Mouse (Mus musculus): ENCODE results near the gene Nfib. TPM values are rescaled to one million over a fixed set of nuclear protein-coding genes. Genes with fewer than 3 reads are reported as not detected.

Gene Nfib
- polyA plus RNA-seq, 1 experiment from 2014 or later = 31.8 TPM

GRCm38 (mm10) chr4:82304148-82304871, 401.2 kb downstream of the Nfib start:
- H3K9me3 ChIP-seq (ENCODE audit: control insufficient read depth, low read length) = no peaks in the 10 kb centered on the region
- H3K27ac ChIP-seq (replicated peaks; ENCODE audit: low read depth, low read length) = peak overlapping the region; percentile 83
- 20% methylated on average over 17 of the region's 17 CpGs for WGBS
- H3K9ac ChIP-seq (ENCODE audit: low read length) = peak overlapping the region; percentile 24; the same call in 1 of the 2 replicates
- no peaks in the 10 kb centered on the region for H3K27me3 ChIP-seq (ENCODE audit: control insufficient read depth, insufficient read depth, low read length)
- H3K4me1 ChIP-seq (ENCODE audit: control insufficient read depth, insufficient read depth, low read length) = peaks cover 15% of the 10 kb centered on the region
- DNase-seq (ENCODE audit: low spot score) (peak; percentile 67), ATAC-seq (ENCODE audit: insufficient number of reproducible peaks, low FRiP score, low TSS enrichment, low read depth) (peak; percentile 75; the same call in 1 of the 2 replicates)
- H3K36me3 ChIP-seq (ENCODE audit: control insufficient read depth, insufficient read depth, low read length) = no peaks in the 10 kb centered on the region
- no peak overlapping the region for H3K4me3 ChIP-seq (ENCODE audit: low read depth, low read length)
- H3K4me2 ChIP-seq (ENCODE audit: low read depth, severe bottlenecking) = no peak overlapping the region

- Histone ChIP-seq H3K9ac (ENCODE audit: low read length) (no peak overlapping the region), H3K4me3 (ENCODE audit: low read depth, low read length) (no peak overlapping the region), H3K4me2 (ENCODE audit: low read depth, severe bottlenecking) (no peak overlapping the region), H3K4me1 (ENCODE audit: control insufficient read depth, insufficient read depth, low read length) (peaks cover 15% of the 10 kb centered on the region), H3K27ac (replicated peaks; ENCODE audit: low read depth, low read length) (0 out of 2 replicates have a peak overlapping the region, but pooled peaks have one; percentile 83), H3K9me3 (ENCODE audit: control insufficient read depth, low read length) (no peaks in the 10 kb centered on the region), H3K36me3 (ENCODE audit: control insufficient read depth, insufficient read depth, low read length) (no peaks in the 10 kb centered on the region), H3K27me3 (ENCODE audit: control insufficient read depth, insufficient read depth, low read length) (no peaks in the 10 kb centered on the region)
- DNase-seq (ENCODE audit: low spot score) (no peak), ATAC-seq (ENCODE audit: insufficient number of reproducible peaks, low FRiP score, low TSS enrichment, low read depth) (no peak)
- WGBS = 83% methylated on average over 3 of the region's 3 CpGs
These were observed 402.1 kb downstream of the Nfib start for GRCm38 (mm10) chr4:82303362-82303900.

DNA sequence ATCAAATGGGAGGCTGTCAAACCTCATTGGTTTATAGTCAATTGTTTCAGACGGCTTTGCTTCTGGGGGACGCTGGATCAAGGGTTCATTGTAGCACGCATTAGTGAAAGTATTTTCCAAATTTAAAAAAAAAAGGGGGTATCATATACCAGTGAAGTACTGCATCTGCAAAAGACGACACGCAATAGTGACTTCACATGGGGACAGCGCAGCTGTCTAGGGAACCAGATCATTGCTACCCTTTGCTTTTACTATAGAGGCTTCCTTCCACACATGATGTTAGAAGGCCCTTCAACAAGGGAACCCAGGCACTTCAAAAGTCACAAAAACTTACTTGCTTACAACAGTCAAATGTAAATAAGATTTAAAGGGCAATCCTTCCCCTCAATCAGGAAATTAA, 402.6 kb downstream of the Nfib start:
- no peak for ATAC-seq (ENCODE audit: insufficient number of reproducible peaks, low FRiP score, low TSS enrichment, low read depth)
- Histone ChIP-seq H3K9ac (ENCODE audit: low read length) (no peak overlapping the region), H3K27ac (replicated peaks; ENCODE audit: low read depth, low read length) (no peak overlapping the region), H3K4me3 (ENCODE audit: low read depth, low read length) (no peak overlapping the region), H3K9me3 (ENCODE audit: control insufficient read depth, low read length) (no peaks in the 10 kb centered on the region), H3K36me3 (ENCODE audit: control insufficient read depth, insufficient read depth, low read length) (no peaks in the 10 kb centered on the region), H3K27me3 (ENCODE audit: control insufficient read depth, insufficient read depth, low read length) (no peaks in the 10 kb centered on the region), H3K4me1 (ENCODE audit: control insufficient read depth, insufficient read depth, low read length) (peaks cover 15% of the 10 kb centered on the region), H3K4me2 (ENCODE audit: low read depth, severe bottlenecking) (no peak overlapping the region)
- 78% methylated on average over 6 of the region's 6 CpGs for WGBS
- DNase-seq (ENCODE audit: low spot score) = no peak

GRCm38 (mm10) chr4:82298606-82299005, 406.9 kb downstream of the Nfib start:
- no peak for ATAC-seq (ENCODE audit: insufficient number of reproducible peaks, low FRiP score, low TSS enrichment, low read depth)
- Histone ChIP-seq H3K9ac (ENCODE audit: low read length) (no peak overlapping the region), H3K27me3 (ENCODE audit: control insufficient read depth, insufficient read depth, low read length) (no peaks in the 10 kb centered on the region), H3K4me1 (ENCODE audit: control insufficient read depth, insufficient read depth, low read length) (peaks cover 10% of the 10 kb centered on the region), H3K4me2 (ENCODE audit: low read depth, severe bottlenecking) (no peak overlapping the region), H3K4me3 (ENCODE audit: low read depth, low read length) (no peak overlapping the region), H3K27ac (replicated peaks; ENCODE audit: low read depth, low read length) (no peak overlapping the region), H3K9me3 (ENCODE audit: control insufficient read depth, low read length) (no peaks in the 10 kb centered on the region), H3K36me3 (ENCODE audit: control insufficient read depth, insufficient read depth, low read length) (no peaks in the 10 kb centered on the region)
- 90% methylated on average over 1 of the region's 1 CpGs for WGBS
- DNase-seq (ENCODE audit: low spot score) = no peak

- no peak for DNase-seq (ENCODE audit: low spot score)
- Histone ChIP-seq H3K4me1 (ENCODE audit: control insufficient read depth, insufficient read depth, low read length) (peaks cover 3% of the 10 kb centered on the region; the same call in 1 of the 2 replicates), H3K9ac (ENCODE audit: low read length) (no peak overlapping the region), H3K4me2 (ENCODE audit: low read depth, severe bottlenecking) (no peak overlapping the region), H3K27ac (replicated peaks; ENCODE audit: low read depth, low read length) (no peak overlapping the region), H3K9me3 (ENCODE audit: control insufficient read depth, low read length) (no peaks in the 10 kb centered on the region), H3K36me3 (ENCODE audit: control insufficient read depth, insufficient read depth, low read length) (no peaks in the 10 kb centered on the region), H3K4me3 (ENCODE audit: low read depth, low read length) (no peak overlapping the region), H3K27me3 (ENCODE audit: control insufficient read depth, insufficient read depth, low read length) (no peaks in the 10 kb centered on the region)
- 90% methylated on average over 2 of the region's 2 CpGs for WGBS
- no peak for ATAC-seq (ENCODE audit: insufficient number of reproducible peaks, low FRiP score, low TSS enrichment, low read depth)
These were observed 408.0 kb downstream of the Nfib start for GRCm38 (mm10) chr4:82297562-82297961.

- Histone ChIP-seq H3K9me3 (ENCODE audit: control insufficient read depth, low read length) (no peaks in the 10 kb centered on the region), H3K27ac (replicated peaks; ENCODE audit: low read depth, low read length) (no peak overlapping the region), H3K9ac (ENCODE audit: low read length) (no peak overlapping the region), H3K4me1 (ENCODE audit: control insufficient read depth, insufficient read depth, low read length) (peaks cover 7% of the 10 kb centered on the region; the same call in 1 of the 2 replicates), H3K36me3 (ENCODE audit: control insufficient read depth, insufficient read depth, low read length) (no peaks in the 10 kb centered on the region), H3K4me2 (ENCODE audit: low read depth, severe bottlenecking) (no peak overlapping the region), H3K4me3 (ENCODE audit: low read depth, low read length) (no peak overlapping the region), H3K27me3 (ENCODE audit: control insufficient read depth, insufficient read depth, low read length) (no peaks in the 10 kb centered on the region)
- 55% methylated on average over 1 of the region's 1 CpGs for WGBS
- ATAC-seq (ENCODE audit: insufficient number of reproducible peaks, low FRiP score, low TSS enrichment, low read depth) = no peak
- DNase-seq (ENCODE audit: low spot score) = no peak
These were observed 411.5 kb downstream of the Nfib start for GRCm38 (mm10) chr4:82294066-82294465.

GRCm38 (mm10) chr4:82291174-82291847, 414.2 kb downstream of the Nfib start:
- Histone ChIP-seq H3K27ac (replicated peaks; ENCODE audit: low read depth, low read length) (no peak overlapping the region), H3K9ac (ENCODE audit: low read length) (no peak overlapping the region), H3K9me3 (ENCODE audit: control insufficient read depth, low read length) (no peaks in the 10 kb centered on the region), H3K27me3 (ENCODE audit: control insufficient read depth, insufficient read depth, low read length) (no peaks in the 10 kb centered on the region), H3K36me3 (ENCODE audit: control insufficient read depth, insufficient read depth, low read length) (no peaks in the 10 kb centered on the region), H3K4me2 (ENCODE audit: low read depth, severe bottlenecking) (no peak overlapping the region), H3K4me1 (ENCODE audit: control insufficient read depth, insufficient read depth, low read length) (peaks cover 7% of the 10 kb centered on the region; the same call in 1 of the 2 replicates), H3K4me3 (ENCODE audit: low read depth, low read length) (no peak overlapping the region)
- ATAC-seq (ENCODE audit: insufficient number of reproducible peaks, low FRiP score, low TSS enrichment, low read depth) (0 out of 2 replicates have a peak, but pooled peaks have one; percentile 41), DNase-seq (ENCODE audit: low spot score) (no peak)
- 68% methylated on average over 4 of the region's 4 CpGs for WGBS

GRCm38 (mm10) chr4:82290623-82291022, 414.9 kb downstream of the Nfib start:
- ATAC-seq (ENCODE audit: insufficient number of reproducible peaks, low FRiP score, low TSS enrichment, low read depth) (no peak), DNase-seq (ENCODE audit: low spot score) (no peak)
- Histone ChIP-seq H3K27ac (replicated peaks; ENCODE audit: low read depth, low read length) (no peak overlapping the region; the same call in 1 of the 2 replicates), H3K4me3 (ENCODE audit: low read depth, low read length) (no peak overlapping the region), H3K9me3 (ENCODE audit: control insufficient read depth, low read length) (no peaks in the 10 kb centered on the region), H3K36me3 (ENCODE audit: control insufficient read depth, insufficient read depth, low read length) (no peaks in the 10 kb centered on the region), H3K9ac (ENCODE audit: low read length) (no peak overlapping the region), H3K27me3 (ENCODE audit: control insufficient read depth, insufficient read depth, low read length) (no peaks in the 10 kb centered on the region), H3K4me1 (ENCODE audit: control insufficient read depth, insufficient read depth, low read length) (peaks cover 7% of the 10 kb centered on the region; the same call in 1 of the 2 replicates), H3K4me2 (ENCODE audit: low read depth, severe bottlenecking) (no peak overlapping the region)
- 75% methylated on average over 9 of the region's 9 CpGs for WGBS

All from limb, embryonic 11.5 days (tissue).